Mouse (Mus musculus) brown adipose tissue, adult 24 weeks (tissue): ENCODE results near the gene Gjb4. TPM values are rescaled to one million over a fixed set of nuclear protein-coding genes. Genes with fewer than 3 reads are reported as not detected.

ENCODE experiments used
- H3K27ac ChIP-seq: fragments of 200-500 bp; replicated peaks from 2 replicates; pipeline ENCODE4 v1.5.1; 2012; ENCODE audit warnings: low read depth, mild to moderate bottlenecking, low read length
- H3K4me1 ChIP-seq: fragments of 200-500 bp; 2 replicates; pipeline ENCODE4 v1.6.1; 2012; ENCODE audit warnings: low read length, mixed read lengths; ENCODE audit not compliant: control insufficient read depth, insufficient read depth, insufficient read length
- H3K4me3 ChIP-seq: fragments of 200-500 bp; 2 replicates; pipeline ENCODE4 v1.5.1; 2012; ENCODE audit warnings: low read depth, mild to moderate bottlenecking, low read length, moderate library complexity; ENCODE audit not compliant: insufficient read depth
- polyA plus RNA-seq: library from polyadenylated mRNA; stranded (reverse); fragments of >200 nt; gene quantifications from 2 replicates; pipeline ENCODE4 v1.2.4, GENCODE M21; 2012; ENCODE audit not compliant: missing spikeins, insufficient read depth, insufficient read length

Gjb4 gene
- polyA plus RNA-seq, result not detected in 2 replicates

- no peak within 1 kb of the TSS for H3K4me3 ChIP-seq
- H3K4me1 ChIP-seq, result no peaks in the 10 kb centered on the region
- no peak within 1 kb of the TSS for H3K27ac ChIP-seq
These were observed at the start of gene Gjb4 for GRCm38 (mm10) chr4:127353951-127354438. TSS of gene Gjb4 (minus strand) at chr4:127354081.

GRCm38 (mm10) chr4:127402614-127403013 is 48.7 kb upstream of the Gjb4 start:
- no peak overlapping the region for H3K27ac ChIP-seq
- H3K4me3 ChIP-seq, result no peak overlapping the region
- H3K4me1 ChIP-seq, result no peaks in the 10 kb centered on the region

- Histone ChIP-seq H3K27ac (no peak overlapping the region), H3K4me1 (no peaks in the 10 kb centered on the region), H3K4me3 (no peak overlapping the region)
These were observed 48.3 kb upstream of the Gjb4 start for GRCm38 (mm10) chr4:127402166-127402565.

GRCm38 (mm10) chr4:127400165-127401145 is 46.6 kb upstream of the Gjb4 start:
- Histone ChIP-seq H3K27ac (no peak overlapping the region), H3K4me3 (no peak overlapping the region), H3K4me1 (no peaks in the 10 kb centered on the region; the same call in 1 of the 2 replicates)

- H3K4me3 ChIP-seq, result no peak overlapping the region
- no peak overlapping the region for H3K27ac ChIP-seq
- no peaks in the 10 kb centered on the region; the same call in 1 of the 2 replicates for H3K4me1 ChIP-seq
These were observed 41.7 kb upstream of the Gjb4 start for GRCm38 (mm10) chr4:127395591-127395990.

- Histone ChIP-seq H3K4me3 (no peak overlapping the region), H3K4me1 (no peaks in the 10 kb centered on the region), H3K27ac (no peak overlapping the region)
These were observed 35.8 kb upstream of the Gjb4 start for GRCm38 (mm10) chr4:127389645-127390044.

- no peak overlapping the region for H3K27ac ChIP-seq
These were observed 23.5 kb upstream of the Gjb4 start for GRCm38 (mm10) chr4:127377344-127377743.

GRCm38 (mm10) chr4:127375541-127376177 is 21.8 kb upstream of the Gjb4 start:
- H3K4me1 ChIP-seq, result no peaks in the 10 kb centered on the region
- H3K27ac ChIP-seq, result no peak overlapping the region
- H3K4me3 ChIP-seq, result no peak overlapping the region

More at GRCm38 (mm10) chr4:127377344-127377743, 23.5 kb upstream of the Gjb4 start:
- Histone ChIP-seq H3K4me1 (no peaks in the 10 kb centered on the region), H3K4me3 (no peak overlapping the region)

- no peak overlapping the region for H3K4me3 ChIP-seq
- H3K27ac ChIP-seq, result no peak overlapping the region
- H3K4me1 ChIP-seq, result no peaks in the 10 kb centered on the region
These were observed 20.8 kb upstream of the Gjb4 start for GRCm38 (mm10) chr4:127374645-127375044.

- Histone ChIP-seq H3K4me3 (no peak overlapping the region), H3K27ac (no peak overlapping the region), H3K4me1 (no peaks in the 10 kb centered on the region)
These were observed 19.6 kb upstream of the Gjb4 start for GRCm38 (mm10) chr4:127373491-127373890.

- Histone ChIP-seq H3K4me3 (no peak overlapping the region), H3K4me1 (no peaks in the 10 kb centered on the region), H3K27ac (no peak overlapping the region)
These were observed 17.7 kb upstream of the Gjb4 start for GRCm38 (mm10) chr4:127371546-127371945.

- H3K4me3 ChIP-seq, result no peak overlapping the region
- no peak overlapping the region for H3K27ac ChIP-seq
- H3K4me1 ChIP-seq, result no peaks in the 10 kb centered on the region
These were observed 16.6 kb upstream of the Gjb4 start for GRCm38 (mm10) chr4:127370447-127370846.

GRCm38 (mm10) chr4:127368379-127368973 is 14.6 kb upstream of the Gjb4 start:
- Histone ChIP-seq H3K4me1 (no peaks in the 10 kb centered on the region), H3K27ac (no peak overlapping the region), H3K4me3 (no peak overlapping the region)

GRCm38 (mm10) chr4:127365834-127366233 is 12.0 kb upstream of the Gjb4 start:
- H3K27ac ChIP-seq, result no peak overlapping the region
- no peak overlapping the region for H3K4me3 ChIP-seq
- no peaks in the 10 kb centered on the region for H3K4me1 ChIP-seq

GRCm38 (mm10) chr4:127365433-127365832 is 11.6 kb upstream of the Gjb4 start:
- H3K27ac ChIP-seq, result no peak overlapping the region
- H3K4me3 ChIP-seq, result no peak overlapping the region
- no peaks in the 10 kb centered on the region for H3K4me1 ChIP-seq
